Mouse (Mus musculus): ENCODE results near the gene Igdcc4. TPM values are rescaled to one million over a fixed set of nuclear protein-coding genes. Genes with fewer than 3 reads are reported as not detected.
A peak's percentile ranks its signal among the peaks of the same experiment; 100 is the strongest.
"Not testable (repeated sequence)": the region's sequence is repeated elsewhere in the genome, so short reads cannot be mapped to it uniquely, and the experiment has no call there.

Igdcc4 gene
- polyA plus RNA-seq, 1 experiment: 0.76 TPM

GRCm38 (mm10) chr9:65074855-65075493, 26.3 kb upstream of the Igdcc4 start:
- no peak overlapping the region for H3K4me3 ChIP-seq (ENCODE audit: insufficient read depth, poor library complexity, severe bottlenecking)
- peaks cover 30% of the 10 kb centered on the region for H3K36me3 ChIP-seq (ENCODE audit: control insufficient read depth, insufficient read depth)
- no peaks in the 10 kb centered on the region for H3K79me2 ChIP-seq (ENCODE audit: control insufficient read depth, insufficient read depth)
- H3K27me3 ChIP-seq (ENCODE audit: control insufficient read depth, insufficient read depth, insufficient read length): no peaks in the 10 kb centered on the region
- H3ac ChIP-seq (ENCODE audit: control insufficient read depth, insufficient read length, low read depth): no peak overlapping the region
- TF ChIP-seq FOSL1 (IDR thresholded peaks at IDR 0.05; ENCODE audit: insufficient read depth, low read length, poor library complexity, severe bottlenecking) (no peak), CTCF (IDR thresholded peaks at IDR 0.05; ENCODE audit: control insufficient read depth, insufficient read depth, insufficient read length) (no peak), CEBPB (IDR thresholded peaks at IDR 0.05; ENCODE audit: low read depth) (no peak), USF1 (IDR thresholded peaks at IDR 0.05; ENCODE audit: low read depth) (no peak), MAX (IDR thresholded peaks at IDR 0.05) (no peak), MYOG (IDR thresholded peaks at IDR 0.05; ENCODE audit: control insufficient read depth, extremely low read depth, insufficient read length) (no peak)
- H3K79me3 ChIP-seq (ENCODE audit: low read depth): no peaks in the 10 kb centered on the region

- peaks cover 47% of the 10 kb centered on the region for H3K36me3 ChIP-seq (ENCODE audit: control insufficient read depth, insufficient read depth)
- no peaks in the 10 kb centered on the region for H3K79me3 ChIP-seq (ENCODE audit: low read depth)
- H3K79me2 ChIP-seq (ENCODE audit: control insufficient read depth, insufficient read depth): no peaks in the 10 kb centered on the region
- TF ChIP-seq FOSL1 (IDR thresholded peaks at IDR 0.05; ENCODE audit: insufficient read depth, low read length, poor library complexity, severe bottlenecking): no peak
- no peak for TF ChIP-seq CEBPB (IDR thresholded peaks at IDR 0.05; ENCODE audit: low read depth)
- no peak for TF ChIP-seq MAX (IDR thresholded peaks at IDR 0.05)
- no peak for TF ChIP-seq MYOG (IDR thresholded peaks at IDR 0.05; ENCODE audit: control insufficient read depth, extremely low read depth, insufficient read length)
- no peak for TF ChIP-seq CTCF (IDR thresholded peaks at IDR 0.05; ENCODE audit: control insufficient read depth, insufficient read depth, insufficient read length)
- no peak for TF ChIP-seq MYOD1 (IDR thresholded peaks at IDR 0.05; ENCODE audit: control insufficient read depth, insufficient read length, low read depth)
- TF ChIP-seq USF1 (IDR thresholded peaks at IDR 0.05; ENCODE audit: low read depth): no peak
- H3ac ChIP-seq (ENCODE audit: control insufficient read depth, insufficient read length, low read depth): no peak overlapping the region
- H3K27me3 ChIP-seq (ENCODE audit: control insufficient read depth, insufficient read depth, insufficient read length): no peaks in the 10 kb centered on the region
- no peak overlapping the region for H3K4me3 ChIP-seq (ENCODE audit: insufficient read depth, poor library complexity, severe bottlenecking)
Measured at GRCm38 (mm10) chr9:65077536-65077935, 23.8 kb upstream of the Igdcc4 start.

- H3K4me3 ChIP-seq (ENCODE audit: insufficient read depth, poor library complexity, severe bottlenecking); H3ac ChIP-seq (ENCODE audit: control insufficient read depth, insufficient read length, low read depth): not testable (repeated sequence)
- H3K36me3 ChIP-seq (ENCODE audit: control insufficient read depth, insufficient read depth): peaks cover 36% of the 10 kb centered on the region
Measured at GRCm38 (mm10) chr9:65080141-65080540, 21.1 kb upstream of the Igdcc4 start.

GRCm38 (mm10) chr9:65083075-65083765, 18.1 kb upstream of the Igdcc4 start:
- Histone ChIP-seq H3K79me3 (ENCODE audit: low read depth) (no peaks in the 10 kb centered on the region), H3K36me3 (ENCODE audit: control insufficient read depth, insufficient read depth) (peaks cover 28% of the 10 kb centered on the region)
- TF ChIP-seq MYOG (IDR thresholded peaks at IDR 0.05; ENCODE audit: control insufficient read depth, extremely low read depth, insufficient read length) (no peak), CTCF (IDR thresholded peaks at IDR 0.05; ENCODE audit: control insufficient read depth, insufficient read depth, insufficient read length) (no peak)

More at GRCm38 (mm10) chr9:65080141-65080540, 21.1 kb upstream of the Igdcc4 start:
- not testable (repeated sequence) for H3K79me3 ChIP-seq (ENCODE audit: low read depth); H3K79me2 ChIP-seq (ENCODE audit: control insufficient read depth, insufficient read depth); H3K27me3 ChIP-seq (ENCODE audit: control insufficient read depth, insufficient read depth, insufficient read length)

GRCm38 (mm10) chr9:65084198-65084807, 17.0 kb upstream of the Igdcc4 start:
- Histone ChIP-seq H3K27me3 (ENCODE audit: control insufficient read depth, insufficient read depth, insufficient read length) (no peaks in the 10 kb centered on the region), H3ac (ENCODE audit: control insufficient read depth, insufficient read length, low read depth) (no peak overlapping the region), H3K79me3 (ENCODE audit: low read depth) (no peaks in the 10 kb centered on the region), H3K79me2 (ENCODE audit: control insufficient read depth, insufficient read depth) (no peaks in the 10 kb centered on the region), H3K4me3 (ENCODE audit: insufficient read depth, poor library complexity, severe bottlenecking) (no peak overlapping the region), H3K36me3 (ENCODE audit: control insufficient read depth, insufficient read depth) (peaks cover 27% of the 10 kb centered on the region)
- no peak for TF ChIP-seq CEBPB (IDR thresholded peaks at IDR 0.05; ENCODE audit: low read depth)
- no peak for TF ChIP-seq MYOD1 (IDR thresholded peaks at IDR 0.05; ENCODE audit: control insufficient read depth, insufficient read length, low read depth)
- TF ChIP-seq USF1 (IDR thresholded peaks at IDR 0.05; ENCODE audit: low read depth): peak; percentile 5
- TF ChIP-seq MAX (IDR thresholded peaks at IDR 0.05): no peak
- TF ChIP-seq MYOG (IDR thresholded peaks at IDR 0.05; ENCODE audit: control insufficient read depth, extremely low read depth, insufficient read length): no peak

More at GRCm38 (mm10) chr9:65083075-65083765, 18.1 kb upstream of the Igdcc4 start:
- Histone ChIP-seq H3K79me2 (ENCODE audit: control insufficient read depth, insufficient read depth) (no peaks in the 10 kb centered on the region), H3ac (ENCODE audit: control insufficient read depth, insufficient read length, low read depth) (no peak overlapping the region), H3K4me3 (ENCODE audit: insufficient read depth, poor library complexity, severe bottlenecking) (no peak overlapping the region), H3K27me3 (ENCODE audit: control insufficient read depth, insufficient read depth, insufficient read length) (no peaks in the 10 kb centered on the region)

- no peaks in the 10 kb centered on the region for H3K79me3 ChIP-seq (ENCODE audit: low read depth)
- H3K27me3 ChIP-seq (ENCODE audit: control insufficient read depth, insufficient read depth, insufficient read length): no peaks in the 10 kb centered on the region
- no peak overlapping the region for H3ac ChIP-seq (ENCODE audit: control insufficient read depth, insufficient read length, low read depth)
- no peak overlapping the region for H3K4me3 ChIP-seq (ENCODE audit: insufficient read depth, poor library complexity, severe bottlenecking)
- H3K36me3 ChIP-seq (ENCODE audit: control insufficient read depth, insufficient read depth): peaks cover 18% of the 10 kb centered on the region
- H3K79me2 ChIP-seq (ENCODE audit: control insufficient read depth, insufficient read depth): no peaks in the 10 kb centered on the region
- no peak for TF ChIP-seq CTCF (IDR thresholded peaks at IDR 0.05; ENCODE audit: control insufficient read depth, insufficient read depth, insufficient read length)
- TF ChIP-seq MAX (IDR thresholded peaks at IDR 0.05): no peak
- no peak for TF ChIP-seq USF1 (IDR thresholded peaks at IDR 0.05; ENCODE audit: low read depth)
- no peak for TF ChIP-seq MYOG (IDR thresholded peaks at IDR 0.05; ENCODE audit: control insufficient read depth, extremely low read depth, insufficient read length)
- no peak for TF ChIP-seq CEBPB (IDR thresholded peaks at IDR 0.05; ENCODE audit: low read depth)
Measured at GRCm38 (mm10) chr9:65085270-65085669, 16.0 kb upstream of the Igdcc4 start.

All from C2C12 (cell line).